Mouse (Mus musculus): ENCODE data around the gene Kbtbd8.

Gene Kbtbd8

DNA sequence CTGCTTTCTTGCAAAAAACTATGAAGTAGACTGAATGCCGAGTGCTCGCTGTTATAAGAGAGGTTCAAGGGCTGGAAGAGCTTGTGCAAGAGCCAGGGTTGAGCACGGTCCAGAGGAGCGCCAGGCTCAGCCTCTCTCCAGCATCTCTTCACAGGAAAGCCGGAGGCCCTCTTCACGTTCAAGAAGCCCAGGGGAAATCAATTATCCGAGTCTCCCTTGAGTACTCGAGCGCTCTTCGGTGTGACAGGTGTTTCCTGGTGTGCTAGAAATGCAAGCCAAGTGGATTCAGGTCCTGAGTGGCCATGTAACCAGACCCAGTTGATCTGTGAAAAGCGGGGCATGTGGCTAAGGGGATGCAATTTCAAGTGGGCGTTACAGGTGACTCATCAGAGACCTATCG, at the start of gene Kbtbd8:
Gene Kbtbd8 (plus strand): TSS at position 295 of the 400 bp plus-strand sequence.
- DNase-seq (ENCODE audit: inconsistent ontology term): peak; percentile 35

GRCm38 (mm10) chr6:95069753-95070152, 47.3 kb upstream of the Kbtbd8 start:
- no peak for DNase-seq (ENCODE audit: inconsistent ontology term)

DNA sequence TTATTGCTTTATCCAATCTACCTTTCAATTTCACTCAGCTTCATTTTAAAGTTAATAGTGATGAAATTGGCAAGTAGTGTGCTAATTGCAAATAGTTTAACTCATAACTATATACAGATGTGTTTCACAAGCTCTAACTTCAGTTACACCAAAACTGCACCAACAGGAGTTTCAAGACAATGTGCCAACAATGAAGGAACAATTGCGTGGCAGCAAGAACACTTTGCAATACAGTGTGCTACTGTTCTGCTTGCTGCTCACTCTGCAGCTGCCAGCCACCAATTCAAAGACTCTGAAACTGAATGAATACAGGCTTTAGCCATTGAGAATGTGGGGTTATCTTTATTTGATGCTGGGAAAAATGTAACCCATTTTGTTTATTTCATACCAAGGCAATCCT, 31.8 kb upstream of the Kbtbd8 start:
- peak; percentile 49 for DNase-seq (ENCODE audit: inconsistent ontology term)

DNA sequence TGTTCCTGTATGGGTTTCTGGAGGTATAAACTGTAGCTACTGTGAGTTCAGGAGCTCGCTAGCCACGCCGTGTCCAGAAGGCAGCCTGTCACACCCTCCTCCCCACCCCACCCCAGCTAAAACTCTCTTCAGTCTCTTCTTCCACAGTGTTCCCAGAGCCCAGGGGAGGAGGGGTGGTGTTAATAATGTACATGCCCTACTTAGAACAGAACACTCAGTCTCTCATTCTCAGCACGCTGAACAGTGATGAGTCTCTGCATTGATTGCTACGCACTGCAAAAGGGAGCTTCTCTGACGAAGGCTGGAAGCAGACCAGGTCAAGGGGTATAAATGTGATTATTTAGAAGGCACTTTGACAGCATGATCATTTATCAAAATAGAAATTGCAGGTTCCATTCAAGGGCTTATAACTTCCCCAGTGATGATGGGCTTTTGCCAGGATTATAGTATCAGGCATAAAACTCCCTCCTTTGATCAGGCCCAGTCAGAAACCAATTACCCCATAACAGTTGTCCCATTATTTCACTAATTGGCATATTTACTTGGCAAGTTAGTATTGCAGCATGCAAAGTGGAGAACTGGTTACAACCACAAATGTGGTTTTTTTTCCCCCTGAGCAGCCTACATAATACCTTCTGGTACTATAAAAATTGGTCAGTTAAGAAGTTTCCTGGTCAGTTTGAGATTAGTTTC, 29.7 kb upstream of the Kbtbd8 start:
- DNase-seq (ENCODE audit: inconsistent ontology term): peak; percentile 88

DNA sequence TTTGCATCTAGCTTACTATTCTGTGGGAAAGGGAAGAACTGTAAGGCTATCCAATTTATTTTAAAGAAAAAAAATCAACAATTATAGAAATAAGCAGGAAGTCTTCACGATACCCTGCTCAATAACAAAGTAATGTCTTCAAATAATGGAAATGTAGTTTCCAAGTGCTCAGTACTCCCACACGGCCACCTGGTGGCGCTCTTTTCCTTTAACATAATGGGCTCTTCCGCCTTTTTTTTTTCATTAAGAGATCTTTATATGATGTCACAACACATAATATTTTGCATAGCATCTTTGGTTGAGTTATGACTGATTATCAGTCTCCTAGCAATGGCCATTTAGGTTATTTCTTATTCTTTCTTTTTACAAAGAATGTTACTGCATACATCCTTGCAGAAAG, 29.0 kb upstream of the Kbtbd8 start:
- DNase-seq (ENCODE audit: inconsistent ontology term): no peak

DNA sequence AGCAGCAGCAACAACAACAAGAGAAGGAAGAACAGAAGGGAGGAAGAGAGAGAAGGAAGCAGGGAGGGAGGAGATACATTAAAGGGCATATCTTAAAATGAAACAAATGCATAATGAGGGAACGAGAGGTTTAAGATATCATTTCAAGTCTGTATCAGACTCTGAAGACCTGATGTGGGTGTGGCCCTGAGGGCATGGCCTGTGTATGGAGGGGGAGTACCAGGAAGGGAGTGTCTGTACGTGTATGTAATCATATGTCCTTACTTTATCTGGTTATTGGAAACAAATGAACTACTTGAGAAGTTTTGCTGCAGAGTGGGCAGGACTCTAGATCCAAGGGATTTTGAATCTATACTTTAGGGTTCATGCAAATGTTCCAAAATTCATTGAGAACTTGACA, 22.3 kb upstream of the Kbtbd8 start:
- no peak for DNase-seq (ENCODE audit: inconsistent ontology term)

GRCm38 (mm10) chr6:95098366-95099109, 18.5 kb upstream of the Kbtbd8 start:
- DNase-seq (ENCODE audit: inconsistent ontology term): peak; percentile 70

DNA sequence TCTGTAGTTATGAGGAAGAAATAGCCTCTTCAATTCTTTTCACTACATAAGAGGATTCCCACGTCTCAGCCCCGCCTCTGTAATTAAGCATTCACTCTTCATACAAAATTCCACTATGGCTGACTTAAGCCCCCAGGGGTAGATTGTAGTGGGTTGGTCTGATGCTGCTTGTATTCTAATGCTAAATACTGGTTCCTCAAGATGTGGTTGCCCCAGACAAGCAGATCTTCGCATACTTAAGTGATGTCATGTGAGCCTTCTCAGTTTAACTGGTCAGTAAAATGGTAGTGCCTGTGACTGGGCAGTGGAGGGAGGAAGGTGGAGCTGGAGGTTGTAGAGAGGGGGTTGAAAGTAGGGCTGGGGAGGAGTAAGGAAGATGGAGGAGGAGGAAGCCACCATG, 13.3 kb upstream of the Kbtbd8 start:
- DNase-seq (ENCODE audit: inconsistent ontology term): no peak

GRCm38 (mm10) chr6:95108437-95108836, 8.6 kb upstream of the Kbtbd8 start:
- DNase-seq (ENCODE audit: inconsistent ontology term): no peak

DNA sequence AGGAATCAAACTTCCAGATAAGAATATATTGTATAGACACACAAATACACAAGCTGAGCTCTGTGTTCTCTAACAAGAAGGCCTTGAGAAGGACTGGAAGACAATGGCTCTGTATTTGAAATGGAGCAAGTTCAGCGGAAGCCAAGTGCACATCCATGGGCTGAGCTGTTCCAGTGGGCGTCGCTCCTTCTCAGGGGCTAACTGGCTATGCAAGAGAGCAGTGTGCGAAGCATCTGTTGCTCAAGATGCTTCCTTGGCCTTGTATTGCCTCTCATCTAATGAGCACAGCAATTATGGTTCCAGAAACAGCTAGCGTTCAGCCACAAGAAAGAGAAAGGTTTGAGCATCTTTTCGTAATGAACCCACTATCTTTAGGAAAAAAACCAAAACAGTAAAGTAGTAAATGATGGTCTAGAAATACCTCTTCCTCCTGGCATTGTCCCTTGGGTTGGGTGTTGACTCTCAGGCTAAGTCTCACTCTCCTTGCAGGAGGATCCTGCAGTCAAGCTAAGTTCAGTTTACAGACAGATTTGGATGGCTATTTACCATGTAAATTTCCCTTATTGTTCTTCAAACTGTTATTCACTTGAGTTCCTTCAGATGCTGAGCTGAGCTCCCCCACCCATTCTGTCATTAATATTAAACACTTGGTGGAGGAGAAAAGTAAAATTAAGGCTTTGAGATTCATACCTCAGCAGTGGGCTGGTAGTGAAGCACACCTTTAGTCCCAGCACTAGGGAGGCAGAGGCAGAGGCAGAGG, 7.2 kb upstream of the Kbtbd8 start:
- DNase-seq (ENCODE audit: inconsistent ontology term): no peak

DNA sequence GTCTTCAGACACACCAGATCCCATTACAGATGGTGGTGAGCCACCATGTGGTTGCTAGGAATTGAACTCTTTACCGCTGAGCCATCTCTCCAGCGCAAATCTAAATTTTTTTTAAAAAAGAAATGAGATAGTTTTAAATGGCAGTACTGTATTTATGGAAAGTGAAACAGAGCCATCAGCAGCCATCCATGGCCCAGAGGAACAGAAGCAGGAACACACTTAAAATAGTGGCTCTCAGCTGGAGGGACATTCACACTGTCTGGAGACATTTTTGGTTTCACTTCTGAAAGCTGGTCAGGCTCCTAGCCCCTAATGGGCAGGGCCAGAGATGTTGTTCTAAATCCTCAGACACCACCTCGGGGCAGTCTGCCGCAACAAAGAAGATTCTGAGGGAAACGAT, 5.0 kb upstream of the Kbtbd8 start:
- no peak for DNase-seq (ENCODE audit: inconsistent ontology term)

GRCm38 (mm10) chr6:95116513-95116912, 527 bp upstream of the Kbtbd8 start:
- no peak for DNase-seq (ENCODE audit: inconsistent ontology term)

- DNase-seq (ENCODE audit: inconsistent ontology term): peak; percentile 98
Measured at GRCm38 (mm10) chr6:95117614-95118541, 838 bp downstream of the Kbtbd8 start.

DNA sequence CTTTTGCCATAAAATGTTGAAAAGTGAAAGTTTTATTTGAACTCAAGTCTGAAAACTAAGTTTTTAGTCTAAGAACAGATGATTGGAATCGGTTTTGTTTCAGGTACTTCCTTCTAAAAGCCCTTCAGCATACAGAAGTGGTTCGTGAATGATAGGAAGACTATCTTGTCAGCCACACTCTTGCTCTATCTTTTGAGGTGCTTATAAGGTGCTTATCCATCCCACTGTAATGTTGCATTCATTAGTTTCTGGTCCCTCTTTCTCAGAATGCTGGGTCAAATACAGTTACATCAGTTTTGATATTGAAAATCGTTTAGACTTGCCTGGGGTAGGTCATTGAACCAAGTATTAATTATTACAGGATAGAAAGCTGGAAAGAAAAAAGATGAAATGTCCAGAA, 2.3 kb downstream of the Kbtbd8 start:
- DNase-seq (ENCODE audit: inconsistent ontology term): no peak

GRCm38 (mm10) chr6:95149931-95150534, 33.0 kb downstream of the Kbtbd8 start:
- no peak for DNase-seq (ENCODE audit: inconsistent ontology term)

GRCm38 (mm10) chr6:95150885-95151284, 33.8 kb downstream of the Kbtbd8 start:
- DNase-seq (ENCODE audit: inconsistent ontology term): no peak

- no peak for DNase-seq (ENCODE audit: inconsistent ontology term)
Measured at GRCm38 (mm10) chr6:95151563-95151962, 34.5 kb downstream of the Kbtbd8 start.

DNA sequence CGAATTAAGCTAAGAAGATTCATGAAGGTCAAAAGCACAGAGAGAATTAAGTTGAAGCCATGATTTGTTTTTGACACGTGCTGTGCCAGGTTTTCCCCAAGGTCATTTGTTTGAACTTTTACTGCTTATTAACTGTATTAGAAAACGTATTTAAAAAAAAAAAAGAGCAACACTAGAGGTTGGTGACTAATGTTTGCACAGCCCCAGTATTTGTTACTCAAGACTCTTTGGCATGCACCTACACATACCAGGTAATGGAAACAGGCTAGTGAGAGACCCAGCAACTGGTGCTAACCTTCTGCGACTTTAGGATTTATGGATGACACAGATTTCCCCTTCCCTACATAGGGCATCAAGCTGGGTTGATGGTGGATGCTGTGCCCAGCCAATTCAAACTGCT, 46.9 kb downstream of the Kbtbd8 start:
- DNase-seq (ENCODE audit: inconsistent ontology term): no peak

DNA sequence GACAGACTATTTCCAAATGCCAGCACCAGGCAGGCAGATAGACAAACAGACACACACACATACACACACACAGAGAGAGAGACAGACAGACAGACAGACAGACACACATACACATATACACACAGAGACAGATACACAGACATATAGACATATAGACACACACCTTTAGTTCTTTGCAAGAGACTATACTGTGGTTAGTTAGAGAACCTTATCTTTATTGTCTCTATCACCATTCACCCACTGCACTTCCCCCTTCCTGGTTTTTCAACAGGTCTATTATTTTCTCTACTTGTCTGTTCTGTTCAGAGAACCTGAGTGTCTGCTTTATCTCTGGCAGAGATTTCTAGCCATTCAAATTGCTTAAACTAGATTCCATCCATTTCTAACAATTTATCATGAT, 48.6 kb downstream of the Kbtbd8 start:
- DNase-seq (ENCODE audit: inconsistent ontology term): no peak

GRCm38 (mm10) chr6:95167668-95168227, 50.7 kb downstream of the Kbtbd8 start:
- peak; percentile 68 for DNase-seq (ENCODE audit: inconsistent ontology term)

GRCm38 (mm10) chr6:95169411-95169810, 52.4 kb downstream of the Kbtbd8 start:
- DNase-seq (ENCODE audit: inconsistent ontology term): no peak

Measured in Muller cell, postnatal 12 days (primary cell).